Mouse (Mus musculus): ENCODE results near the gene Snapc5. TPM values are rescaled to one million over a fixed set of nuclear protein-coding genes. Genes with fewer than 3 reads are reported as not detected.

The Snapc5 gene
- polyA plus RNA-seq, 1 experiment from 2014 or later: 44.9 TPM

- H3K9ac ChIP-seq (replicated peaks): no peak overlapping the region
- H3K9me3 ChIP-seq: no peaks in the 10 kb centered on the region
- H3K27me3 ChIP-seq: no peaks in the 10 kb centered on the region
- H3K4me1 ChIP-seq (replicated peaks): no peaks in the 10 kb centered on the region
- H3K36me3 ChIP-seq: peaks cover 27% of the 10 kb centered on the region
- H3K27ac ChIP-seq: no peak overlapping the region
- ATAC-seq: no peak
- no peak overlapping the region for H3K4me3 ChIP-seq (replicated peaks)
- no peak overlapping the region for H3K4me2 ChIP-seq (replicated peaks)
Observed at GRCm38 (mm10) chr9:64202866-64203265, 23.8 kb downstream of the Snapc5 start.

GRCm38 (mm10) chr9:64207509-64208084 is 28.5 kb downstream of the Snapc5 start:
- WGBS: 94% methylated on average over 3 of the region's 3 CpGs
- Histone ChIP-seq H3K27me3 (no peaks in the 10 kb centered on the region), H3K4me1 (replicated peaks) (no peaks in the 10 kb centered on the region), H3K4me2 (replicated peaks) (no peak overlapping the region), H3K27ac (no peak overlapping the region), H3K4me3 (replicated peaks) (no peak overlapping the region), H3K9ac (replicated peaks) (no peak overlapping the region), H3K36me3 (peaks cover 44% of the 10 kb centered on the region), H3K9me3 (no peaks in the 10 kb centered on the region)
- ATAC-seq: no peak

DNA sequence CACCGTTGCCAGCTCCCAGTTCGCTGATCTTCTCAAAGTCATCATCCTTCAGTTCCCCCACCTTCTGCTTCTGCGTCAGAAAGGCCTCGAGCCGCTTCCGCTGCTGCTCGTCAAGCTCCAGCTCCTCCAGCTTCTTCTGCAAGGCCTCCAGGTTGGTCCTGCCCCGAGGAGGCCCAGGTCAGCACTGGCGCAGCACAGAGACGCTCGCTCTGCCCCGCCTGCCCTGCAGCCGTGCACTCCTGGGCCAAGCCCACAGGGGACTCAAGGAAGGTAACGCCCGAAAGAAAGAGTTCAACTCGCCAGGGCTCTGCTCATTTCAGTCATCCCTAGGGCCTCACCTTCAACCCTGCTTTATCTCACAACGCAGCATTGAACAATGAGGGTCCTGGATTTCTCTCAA is 35.4 kb downstream of the Snapc5 start:
- Histone ChIP-seq H3K36me3 (peaks cover 20% of the 10 kb centered on the region; the same call in 1 of the 2 replicates), H3K4me2 (replicated peaks) (no peak overlapping the region), H3K9ac (replicated peaks) (no peak overlapping the region), H3K27me3 (no peaks in the 10 kb centered on the region), H3K4me1 (replicated peaks) (0 out of 2 replicates have a peak, but pooled peaks cover 1% of the 10 kb centered on the region), H3K4me3 (replicated peaks) (no peak overlapping the region), H3K27ac (no peak overlapping the region), H3K9me3 (no peaks in the 10 kb centered on the region)
- WGBS: 94% methylated on average over 17 of the region's 17 CpGs
- no peak for ATAC-seq

DNA sequence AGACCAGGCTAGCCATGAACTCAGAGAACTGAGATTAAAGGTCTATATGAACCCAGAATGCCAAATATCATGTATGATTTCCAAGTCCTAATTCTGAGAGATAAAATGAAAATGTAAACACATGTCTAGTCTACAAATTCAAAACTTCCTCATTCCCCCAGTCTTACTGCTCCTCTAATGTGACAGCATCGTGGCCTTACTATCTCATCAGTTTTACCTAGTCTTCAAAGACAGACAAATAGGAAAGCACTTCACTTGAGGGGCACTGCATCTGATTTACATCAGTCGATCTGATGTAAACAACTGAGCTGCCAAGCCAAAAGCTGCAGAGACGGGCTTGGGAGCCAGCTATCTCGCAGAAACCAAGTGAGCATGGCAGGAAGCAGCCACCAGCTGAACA is 37.0 kb downstream of the Snapc5 start:
- 0 out of 2 replicates have a peak, but pooled peaks cover 3% of the 10 kb centered on the region for H3K4me1 ChIP-seq (replicated peaks)
- WGBS: 91% methylated on average over 4 of the region's 4 CpGs

DNA sequence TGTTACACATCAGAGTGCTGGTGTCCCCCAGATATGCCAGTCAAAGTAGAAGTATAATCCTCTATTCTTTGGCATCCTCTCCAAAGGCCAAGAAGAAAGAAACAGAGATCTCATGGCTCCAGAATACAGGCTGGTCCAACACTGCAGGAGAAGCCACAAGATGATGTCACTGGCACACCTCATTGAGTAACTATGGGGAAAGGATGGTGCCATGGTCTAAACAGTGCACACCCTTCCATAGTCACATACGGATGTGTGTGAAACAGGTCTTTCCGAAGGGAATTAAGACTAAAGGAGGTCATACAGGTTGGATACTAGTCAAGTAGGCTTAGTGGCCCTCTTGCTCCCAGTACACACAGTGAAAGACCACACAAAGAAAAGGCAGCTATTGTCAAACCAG is 37.6 kb downstream of the Snapc5 start:
- H3K27ac ChIP-seq: no peak overlapping the region
- ATAC-seq: no peak
- H3K36me3 ChIP-seq: peaks cover 9% of the 10 kb centered on the region; the same call in 1 of the 2 replicates
- H3K9ac ChIP-seq (replicated peaks): no peak overlapping the region
- H3K4me3 ChIP-seq (replicated peaks): no peak overlapping the region
- no peak overlapping the region for H3K4me2 ChIP-seq (replicated peaks)
- H3K27me3 ChIP-seq: no peaks in the 10 kb centered on the region
- WGBS: 87% methylated on average over 2 of the region's 2 CpGs
- H3K9me3 ChIP-seq: no peaks in the 10 kb centered on the region
- 0 out of 2 replicates have a peak, but pooled peaks cover 3% of the 10 kb centered on the region for H3K4me1 ChIP-seq (replicated peaks)

More for the DNA sequence above, 37.0 kb downstream of the Snapc5 start:
- no peak overlapping the region for H3K9ac ChIP-seq (replicated peaks)
- no peaks in the 10 kb centered on the region for H3K9me3 ChIP-seq
- H3K4me3 ChIP-seq (replicated peaks): no peak overlapping the region
- H3K4me2 ChIP-seq (replicated peaks): no peak overlapping the region
- H3K36me3 ChIP-seq: peaks cover 10% of the 10 kb centered on the region; the same call in 1 of the 2 replicates
- H3K27me3 ChIP-seq: no peaks in the 10 kb centered on the region
- ATAC-seq: no peak
- no peak overlapping the region for H3K27ac ChIP-seq

- H3K9me3 ChIP-seq: no peaks in the 10 kb centered on the region
- no peak overlapping the region for H3K27ac ChIP-seq
- no peak for ATAC-seq
- no peaks in the 10 kb centered on the region for H3K27me3 ChIP-seq
- no peak overlapping the region for H3K9ac ChIP-seq (replicated peaks)
- 0 out of 2 replicates have a peak, but pooled peaks cover 3% of the 10 kb centered on the region for H3K4me1 ChIP-seq (replicated peaks)
- no peaks in the 10 kb centered on the region for H3K36me3 ChIP-seq
- no peak overlapping the region for H3K4me2 ChIP-seq (replicated peaks)
- H3K4me3 ChIP-seq (replicated peaks): no peak overlapping the region
Observed at GRCm38 (mm10) chr9:64217887-64218286, 38.8 kb downstream of the Snapc5 start.

GRCm38 (mm10) chr9:64219305-64219704 is 40.2 kb downstream of the Snapc5 start:
- H3K9me3 ChIP-seq: no peaks in the 10 kb centered on the region
- no peak overlapping the region for H3K4me2 ChIP-seq (replicated peaks)
- 0 out of 2 replicates have a peak, but pooled peaks cover 3% of the 10 kb centered on the region for H3K4me1 ChIP-seq (replicated peaks)
- H3K27ac ChIP-seq: no peak overlapping the region
- no peak overlapping the region for H3K9ac ChIP-seq (replicated peaks)
- H3K36me3 ChIP-seq: no peaks in the 10 kb centered on the region
- ATAC-seq: no peak
- H3K27me3 ChIP-seq: no peaks in the 10 kb centered on the region
- WGBS: 35% methylated on average over 1 of the region's 1 CpGs
- no peak overlapping the region for H3K4me3 ChIP-seq (replicated peaks)

- no peak for ATAC-seq
- Histone ChIP-seq H3K4me2 (replicated peaks) (no peak overlapping the region), H3K9me3 (no peaks in the 10 kb centered on the region), H3K36me3 (no peaks in the 10 kb centered on the region), H3K27ac (no peak overlapping the region), H3K27me3 (no peaks in the 10 kb centered on the region), H3K4me3 (replicated peaks) (no peak overlapping the region), H3K4me1 (replicated peaks) (0 out of 2 replicates have a peak, but pooled peaks cover 3% of the 10 kb centered on the region), H3K9ac (replicated peaks) (no peak overlapping the region)
- 88% methylated on average over 10 of the region's 10 CpGs for WGBS
Observed at GRCm38 (mm10) chr9:64219772-64220420, 40.8 kb downstream of the Snapc5 start.

- H3K9me3 ChIP-seq: no peaks in the 10 kb centered on the region
- H3K27ac ChIP-seq: no peak overlapping the region
- ATAC-seq: no peak
- H3K4me2 ChIP-seq (replicated peaks): no peak overlapping the region
- no peaks in the 10 kb centered on the region for H3K27me3 ChIP-seq
- no peaks in the 10 kb centered on the region for H3K36me3 ChIP-seq
- no peak overlapping the region for H3K9ac ChIP-seq (replicated peaks)
- H3K4me1 ChIP-seq (replicated peaks): 0 out of 2 replicates have a peak, but pooled peaks cover 3% of the 10 kb centered on the region
- 50% methylated on average over 1 of the region's 1 CpGs for WGBS
- no peak overlapping the region for H3K4me3 ChIP-seq (replicated peaks)
Observed at GRCm38 (mm10) chr9:64220603-64221002, 41.5 kb downstream of the Snapc5 start.

DNA sequence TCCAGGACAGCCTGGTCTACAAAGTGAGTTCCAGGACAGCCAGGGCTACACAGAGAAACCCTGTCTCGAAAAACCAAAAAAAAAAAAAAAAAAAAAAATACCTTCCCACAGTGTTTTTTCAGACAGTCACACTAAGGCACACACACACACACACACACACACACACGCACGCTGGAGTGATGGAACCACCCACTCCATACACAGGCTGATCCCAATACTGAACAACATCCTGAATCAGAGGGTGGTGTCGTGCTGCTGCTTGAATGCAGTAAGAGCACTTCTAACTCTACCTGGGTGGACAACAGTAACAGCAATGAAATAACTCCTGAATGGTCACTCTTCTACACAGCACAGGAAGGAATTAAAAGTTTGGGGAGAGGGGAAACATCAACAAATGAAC is 42.4 kb downstream of the Snapc5 start:
- H3K36me3 ChIP-seq: no peaks in the 10 kb centered on the region
- ATAC-seq: no peak
- H3K27ac ChIP-seq: no peak overlapping the region
- H3K27me3 ChIP-seq: no peaks in the 10 kb centered on the region
- no peaks in the 10 kb centered on the region for H3K9me3 ChIP-seq
- no peak overlapping the region for H3K4me3 ChIP-seq (replicated peaks)
- no peak overlapping the region for H3K4me2 ChIP-seq (replicated peaks)
- H3K9ac ChIP-seq (replicated peaks): no peak overlapping the region
- 0 out of 2 replicates have a peak, but pooled peaks cover 3% of the 10 kb centered on the region for H3K4me1 ChIP-seq (replicated peaks)
- 89% methylated on average over 4 of the region's 4 CpGs for WGBS

GRCm38 (mm10) chr9:64222098-64222497 is 43.0 kb downstream of the Snapc5 start:
- no peak overlapping the region for H3K4me3 ChIP-seq (replicated peaks)
- H3K4me2 ChIP-seq (replicated peaks): no peak overlapping the region
- no peak for ATAC-seq
- H3K27ac ChIP-seq: no peak overlapping the region
- WGBS: 74% methylated on average over 2 of the region's 2 CpGs
- no peak overlapping the region for H3K9ac ChIP-seq (replicated peaks)
- no peaks in the 10 kb centered on the region for H3K27me3 ChIP-seq
- no peaks in the 10 kb centered on the region for H3K9me3 ChIP-seq
- H3K36me3 ChIP-seq: no peaks in the 10 kb centered on the region
- 0 out of 2 replicates have a peak, but pooled peaks cover 3% of the 10 kb centered on the region for H3K4me1 ChIP-seq (replicated peaks)

GRCm38 (mm10) chr9:64225805-64226204 is 46.7 kb downstream of the Snapc5 start:
- H3K27me3 ChIP-seq: no peaks in the 10 kb centered on the region
- no peak overlapping the region for H3K4me2 ChIP-seq (replicated peaks)
- H3K27ac ChIP-seq: no peak overlapping the region
- no peak for ATAC-seq
- H3K36me3 ChIP-seq: no peaks in the 10 kb centered on the region
- no peaks in the 10 kb centered on the region for H3K9me3 ChIP-seq
- H3K4me3 ChIP-seq (replicated peaks): no peak overlapping the region
- 0 out of 2 replicates have a peak, but pooled peaks cover 4% of the 10 kb centered on the region for H3K4me1 ChIP-seq (replicated peaks)
- H3K9ac ChIP-seq (replicated peaks): no peak overlapping the region
